Mouse (Mus musculus) bone marrow, adult 2 months (tissue): ENCODE measurements at regions not wholly inside any gene's neighbourhood (a gene's known extent, or its start where the extent isn't known, plus 50 kb on each side); places are given as distances from the start of the nearest gene placed in this dataset.
A peak's percentile ranks its signal among the peaks of the same experiment; 100 is the strongest.

Experiments used
- H3K27ac ChIP-seq: fragments of 200-500 bp; 2 replicates; pipeline ENCODE4 v1.5.1; 2012; ENCODE audit warnings: low read depth, mild to moderate bottlenecking, control low read depth, inconsistent platforms, low read length; ENCODE audit not compliant: control insufficient read depth, poor library complexity, insufficient read depth
- H3K4me1 ChIP-seq: fragments of 200-500 bp; 2 replicates; pipeline ENCODE4 v1.6.1; 2011; ENCODE audit warnings: low read length; ENCODE audit not compliant: control insufficient read depth, insufficient read depth
- H3K4me3 ChIP-seq: fragments of 200-500 bp; replicated peaks from 2 replicates; pipeline ENCODE3; 2011; ENCODE audit warnings: mild to moderate bottlenecking, low read depth, low read length, control low read depth; ENCODE audit not compliant: control insufficient read depth
- CTCF ChIP-seq: fragments of 200-500 bp; IDR thresholded peaks from 2 replicates; pipeline ENCODE4 v1.5.1; 2011; ENCODE audit warnings: low read length, control low read depth; ENCODE audit not compliant: control insufficient read depth, insufficient read depth
- POLR2A ChIP-seq: fragments of 200-500 bp; IDR thresholded peaks from 2 replicates; pipeline ENCODE4 v1.6.1; 2011; ENCODE audit warnings: low read depth, mild to moderate bottlenecking, control low read depth, low read length, borderline replicate concordance; ENCODE audit not compliant: control insufficient read depth
- whole genome bisulfite sequencing: fragments of 180-500 bp; shearing (Covaris S2); methylation state at CpG from one replicate; pipeline ENCODE4 v1.1.7; 2018; 5-methylcytosine and 5-hydroxymethylcytosine counted together

DNA sequence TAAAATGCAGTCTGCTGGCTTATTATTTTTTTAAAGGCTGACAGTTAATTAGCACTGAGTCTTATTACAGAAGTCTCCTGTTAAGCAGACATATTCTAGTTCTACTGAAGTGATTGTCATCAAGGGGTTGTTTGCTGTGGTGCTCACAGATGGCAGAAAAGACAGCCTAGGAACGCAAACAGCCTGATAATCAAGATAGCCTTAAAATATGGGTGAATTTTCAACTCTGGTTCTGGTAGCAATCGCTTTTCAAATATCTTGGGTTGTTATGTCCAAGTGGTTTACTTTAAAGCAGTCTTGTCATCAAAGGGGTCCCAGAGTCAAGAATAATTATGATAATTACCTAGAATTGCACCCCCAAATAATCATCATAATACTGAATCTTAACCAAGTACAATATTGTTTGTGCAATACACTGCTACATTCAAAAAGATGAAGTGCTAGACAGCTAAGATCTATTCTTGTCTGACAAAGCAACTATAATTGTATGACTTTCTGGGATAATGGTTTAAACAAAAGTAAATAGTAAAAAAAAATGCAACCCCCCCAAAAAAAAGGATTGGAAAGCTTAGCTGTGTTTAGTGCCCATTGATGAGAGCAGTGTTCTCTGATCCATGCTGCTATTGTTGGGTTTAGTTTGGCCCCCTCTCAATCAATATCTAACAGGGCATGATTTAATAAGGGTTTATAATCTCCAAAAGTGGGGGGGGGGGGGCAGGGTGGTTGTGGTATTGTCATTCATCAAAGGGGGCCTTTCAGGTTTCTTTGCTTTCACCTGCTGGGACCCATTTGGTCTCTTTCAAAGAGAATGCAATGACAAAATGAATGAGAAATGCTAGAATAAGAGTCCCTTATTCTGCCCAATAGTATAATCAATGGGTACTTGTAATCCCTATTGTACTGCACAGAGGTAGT is 437.4 kb upstream of the Ccnh start:
- no peaks in the 10 kb centered on the region for H3K4me1 ChIP-seq
- no peak overlapping the region for H3K27ac ChIP-seq
- TF ChIP-seq POLR2A, result no peak
- TF ChIP-seq CTCF, result no peak
- no peak overlapping the region for H3K4me3 ChIP-seq
- WGBS, result 68% methylated on average over 2 of the region's 2 CpGs

DNA sequence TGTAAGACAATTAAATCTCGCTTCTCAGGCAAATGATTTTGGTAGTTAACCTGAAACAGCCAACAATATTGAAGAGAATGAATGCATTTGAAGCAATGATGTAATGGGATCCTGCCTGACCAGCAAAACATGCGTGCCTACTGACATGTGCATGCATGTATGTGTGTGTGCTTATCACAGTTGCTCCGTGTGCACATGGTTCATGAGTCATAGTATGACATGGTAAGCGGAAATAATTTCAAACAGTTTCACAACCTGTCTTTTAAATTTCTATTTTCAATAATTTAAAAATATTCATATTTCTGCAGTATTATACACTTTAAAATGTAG is 436.8 kb upstream of the Ccnh start:
- no peak for TF ChIP-seq CTCF
- no peak for TF ChIP-seq POLR2A
- Histone ChIP-seq H3K4me3 (no peak overlapping the region), H3K27ac (no peak overlapping the region), H3K4me1 (no peaks in the 10 kb centered on the region)
- 72% methylated on average over 4 of the region's 4 CpGs for WGBS

DNA sequence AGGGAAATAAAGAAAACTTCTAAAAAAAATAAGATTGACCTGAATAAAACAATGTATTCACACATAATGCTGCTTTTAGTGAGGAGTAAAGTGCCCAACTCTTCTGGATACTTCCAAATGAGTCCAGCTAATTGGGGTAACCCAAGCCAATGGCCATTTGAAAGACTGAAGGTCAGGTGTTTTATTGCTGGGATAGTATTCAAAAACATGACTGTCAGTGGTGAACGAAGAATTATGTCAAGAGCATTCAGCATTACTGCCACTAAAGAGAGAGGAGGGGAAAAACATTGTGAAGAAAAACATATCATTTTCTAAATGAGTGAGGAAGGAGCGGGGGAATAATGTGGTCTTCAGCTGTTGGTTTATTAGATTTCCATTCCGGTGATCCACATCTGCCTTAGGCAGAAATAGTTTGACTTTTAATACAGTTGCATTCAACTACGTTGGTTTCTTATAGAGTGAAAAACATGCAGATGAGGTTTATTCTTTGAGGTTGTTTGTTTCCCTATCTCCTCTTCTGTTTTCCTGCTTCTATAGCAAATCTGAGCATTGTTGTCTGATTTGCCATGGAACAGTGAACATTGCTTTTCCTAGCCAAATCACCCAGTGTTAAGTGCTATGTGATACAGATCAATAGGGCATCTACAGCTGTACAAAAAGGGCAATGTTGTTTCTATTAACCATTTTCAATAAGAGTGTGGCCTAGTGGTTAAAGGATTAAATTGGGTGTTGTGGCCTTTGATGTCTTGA is 435.3 kb upstream of the Ccnh start:
- no peak overlapping the region for H3K4me3 ChIP-seq
- H3K4me1 ChIP-seq, result no peaks in the 10 kb centered on the region
- WGBS, result 72% methylated on average over 4 of the region's 4 CpGs
- TF ChIP-seq CTCF (no peak), POLR2A (no peak)
- H3K27ac ChIP-seq, result no peak overlapping the region

DNA sequence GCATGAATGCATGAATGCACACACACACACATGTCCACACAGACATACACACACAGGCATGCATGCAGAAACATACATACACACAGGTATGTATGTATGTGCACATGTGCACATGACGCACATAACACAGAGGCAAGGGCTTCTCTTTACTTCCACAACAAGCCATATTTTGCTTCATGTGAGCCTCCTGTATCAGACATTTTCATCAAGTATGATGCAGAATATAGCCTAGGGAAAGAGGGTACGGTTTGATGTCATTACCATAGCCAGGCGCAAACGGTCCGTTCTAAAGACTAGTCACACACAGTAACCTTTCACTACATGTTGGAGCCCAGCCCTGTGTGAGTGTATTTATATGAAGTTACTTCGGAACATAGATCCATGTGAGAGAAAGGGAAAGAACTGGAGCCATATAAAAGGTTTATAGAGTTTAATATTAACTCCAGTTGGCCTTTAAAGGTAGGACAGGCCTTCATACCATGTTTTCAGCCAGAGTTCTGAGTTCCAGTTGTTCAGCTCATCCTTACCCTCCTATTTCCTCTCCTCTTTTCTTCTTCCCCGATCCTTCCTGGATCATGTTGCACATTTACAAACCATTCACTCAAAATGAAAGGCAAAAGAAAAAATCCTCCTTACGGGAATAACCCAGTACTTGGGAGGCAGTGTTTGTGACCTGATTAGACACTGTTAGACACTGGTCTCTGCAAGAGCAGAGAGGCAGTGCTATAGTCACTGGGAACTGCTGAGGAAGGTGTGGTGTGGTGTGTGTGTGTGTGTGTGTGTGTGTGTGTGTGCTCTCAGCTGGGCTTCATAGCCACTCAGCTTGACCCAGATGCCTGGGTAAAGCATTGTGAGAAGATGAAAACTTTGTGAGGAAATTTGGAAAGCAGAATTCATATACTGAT is 434.1 kb upstream of the Ccnh start:
- TF ChIP-seq POLR2A, result no peak
- no peak for TF ChIP-seq CTCF
- no peak overlapping the region for H3K27ac ChIP-seq
- no peak overlapping the region for H3K4me3 ChIP-seq
- WGBS, result 85% methylated on average over 8 of the region's 8 CpGs
- H3K4me1 ChIP-seq, result no peaks in the 10 kb centered on the region

- WGBS, result 87% methylated on average over 6 of the region's 6 CpGs
- TF ChIP-seq CTCF (no peak), POLR2A (no peak)
- no peak overlapping the region for H3K27ac ChIP-seq
- no peaks in the 10 kb centered on the region for H3K4me1 ChIP-seq
- H3K4me3 ChIP-seq, result no peak overlapping the region
Measured at GRCm38 (mm10) chr13:84756796-84757335, 432.3 kb upstream of the Ccnh start.

DNA sequence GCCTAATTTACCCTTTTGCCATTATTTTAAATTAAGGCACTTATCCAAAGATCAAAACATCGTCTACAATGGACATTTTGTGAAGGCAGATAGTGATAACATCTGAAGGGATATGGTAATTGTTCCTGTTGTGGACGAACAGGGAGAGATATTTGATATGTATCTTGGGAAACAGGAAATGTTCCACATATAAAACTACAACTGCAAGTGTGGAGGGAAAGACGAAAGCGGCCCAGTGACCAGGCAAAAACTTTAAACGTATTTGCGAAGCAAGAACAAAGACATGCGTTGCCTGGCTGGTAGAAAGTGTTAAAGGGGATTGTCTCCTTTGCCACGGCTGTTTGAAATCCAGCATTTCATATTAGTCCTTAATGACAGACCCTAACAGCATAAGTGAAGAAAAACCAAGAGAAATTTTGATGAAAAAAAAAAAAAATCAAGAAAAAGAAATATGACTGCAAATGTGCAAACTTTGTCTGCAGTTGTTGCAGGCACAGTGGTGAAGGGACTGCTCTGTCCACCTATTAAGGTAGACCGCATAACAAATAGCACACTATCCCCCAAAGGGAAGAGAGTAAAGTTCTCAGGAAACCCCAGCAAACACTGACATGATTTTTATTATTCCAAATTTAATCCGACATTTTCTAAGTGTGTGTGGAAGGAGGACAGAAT is 431.2 kb upstream of the Ccnh start:
- Histone ChIP-seq H3K4me1 (no peaks in the 10 kb centered on the region), H3K4me3 (no peak overlapping the region), H3K27ac (no peak overlapping the region)
- TF ChIP-seq CTCF (no peak), POLR2A (no peak)
- WGBS, result 68% methylated on average over 10 of the region's 10 CpGs

DNA sequence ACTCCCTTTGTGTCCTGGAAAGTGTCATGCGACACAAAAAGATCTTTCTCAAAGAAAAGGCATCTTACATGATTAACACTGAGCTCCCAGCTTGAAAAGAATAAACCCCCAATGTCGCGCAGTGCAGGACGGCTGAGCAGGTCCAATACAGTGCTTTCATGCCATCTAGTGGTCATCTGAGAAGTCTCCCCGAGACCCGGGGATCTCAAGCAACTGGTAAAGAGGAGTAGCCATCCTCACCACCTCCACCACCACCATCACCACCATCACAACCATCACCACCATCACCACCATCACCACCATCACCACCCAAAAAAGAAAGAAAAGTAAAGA is 430.7 kb upstream of the Ccnh start:
- no peak overlapping the region for H3K4me3 ChIP-seq
- 1% methylated on average over 6 of the region's 6 CpGs for WGBS
- no peaks in the 10 kb centered on the region for H3K4me1 ChIP-seq
- H3K27ac ChIP-seq, result no peak overlapping the region
- no peak for TF ChIP-seq POLR2A
- peak; percentile 43; the same call in 1 of the 2 replicates for TF ChIP-seq CTCF
